Mouse (Mus musculus) mouse embryonic stem cell (cell line): ENCODE results near the gene Tsen54.

Source experiments
- in situ Hi-C, 2 experiments: fragments of 300-500 bp; cut with MboI; formaldehyde crosslinking; loops; 1 replicate in 1 of 2; 3 replicates in 1 of 2; pipeline ENCODE4 v1.14.3; 2019 to 2020; ENCODE audit warnings: low sequenced_read_pairs in 2 of 2, low pct_unique_long_range_greater_than_20kb in 1 of 2, mixed read lengths in 1 of 2; ENCODE audit not compliant: unreplicated experiment in 1 of 2

Gene Tsen54

GRCm38 (mm10) chr11:115841961-115842550 is 27.5 kb downstream of the Tsen54 start:
- in situ Hi-C loops: no loop called here

- in situ Hi-C loops: no loop called here
These were observed 28.8 kb downstream of the Tsen54 start for GRCm38 (mm10) chr11:115843141-115843890.

DNA sequence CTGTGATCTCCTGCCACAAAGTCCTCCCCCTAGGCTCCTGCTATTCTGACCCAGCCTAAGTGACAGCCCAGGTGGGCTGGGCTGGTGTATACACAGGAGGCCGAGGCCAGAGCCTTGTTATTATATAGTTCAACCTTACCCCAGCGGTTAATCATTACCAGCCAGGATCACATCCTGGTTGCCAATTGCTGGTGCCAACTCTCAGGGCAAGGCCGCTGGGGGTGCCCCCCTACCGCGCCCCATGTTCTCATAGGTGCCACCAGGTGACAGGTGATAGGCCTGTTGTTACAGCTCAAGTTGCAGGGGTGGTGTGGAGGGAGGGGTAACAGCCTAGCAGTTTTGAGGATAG is 29.3 kb downstream of the Tsen54 start:
- in situ Hi-C loops: no loop called here

- in situ Hi-C loops: no loop called here
These were observed 29.7 kb downstream of the Tsen54 start for GRCm38 (mm10) chr11:115844240-115844639.

- in situ Hi-C loops: no loop called here
These were observed 31.3 kb downstream of the Tsen54 start for GRCm38 (mm10) chr11:115845819-115846218.

GRCm38 (mm10) chr11:115854674-115855073 is 40.1 kb downstream of the Tsen54 start:
- in situ Hi-C loops: loop anchor here in 1 of 2 experiments (5.0 to 25.0 kb wide), 2 partner anchors 32 to 117 kb away; partner anchors contain the start of gene Llgl2

GRCm38 (mm10) chr11:115857146-115857545 is 42.6 kb downstream of the Tsen54 start:
- in situ Hi-C loops: loop anchor here in 1 of 2 experiments (5.0 to 25.0 kb wide), 2 partner anchors 35 to 120 kb away; partner anchors contain the start of gene Llgl2

DNA sequence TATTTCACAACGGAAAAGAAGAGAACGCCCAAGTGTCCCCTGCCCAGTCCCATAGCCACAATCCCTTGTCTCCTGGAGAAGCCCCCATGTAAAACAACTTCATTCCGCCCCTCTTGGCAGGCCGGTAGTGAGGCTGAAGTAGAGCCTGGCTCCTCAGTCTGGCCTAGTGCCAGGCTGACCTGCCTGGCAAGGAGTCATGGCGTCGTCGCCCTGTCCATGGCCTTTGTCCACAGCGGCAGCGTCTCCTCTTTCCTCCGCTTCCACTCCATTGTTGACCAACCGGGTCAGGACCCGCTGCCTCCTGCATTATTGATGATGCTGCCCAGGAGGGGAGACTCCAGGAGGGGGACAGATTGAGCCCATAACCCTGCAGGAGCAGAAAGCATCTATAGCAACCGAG is 43.4 kb downstream of the Tsen54 start:
- in situ Hi-C loops: loop anchor here in 1 of 2 experiments (5.0 to 25.0 kb wide), 2 partner anchors 36 to 121 kb away; partner anchors contain the start of gene Llgl2

GRCm38 (mm10) chr11:115858354-115858753 is 43.8 kb downstream of the Tsen54 start, which contains the start of gene Myo15b:
Gene Myo15b (plus strand): TSS chr11:115858406.
- in situ Hi-C loops: loop anchor here in 1 of 2 experiments (5.0 to 25.0 kb wide), 2 partner anchors 36 to 121 kb away; partner anchors contain the start of gene Llgl2

DNA sequence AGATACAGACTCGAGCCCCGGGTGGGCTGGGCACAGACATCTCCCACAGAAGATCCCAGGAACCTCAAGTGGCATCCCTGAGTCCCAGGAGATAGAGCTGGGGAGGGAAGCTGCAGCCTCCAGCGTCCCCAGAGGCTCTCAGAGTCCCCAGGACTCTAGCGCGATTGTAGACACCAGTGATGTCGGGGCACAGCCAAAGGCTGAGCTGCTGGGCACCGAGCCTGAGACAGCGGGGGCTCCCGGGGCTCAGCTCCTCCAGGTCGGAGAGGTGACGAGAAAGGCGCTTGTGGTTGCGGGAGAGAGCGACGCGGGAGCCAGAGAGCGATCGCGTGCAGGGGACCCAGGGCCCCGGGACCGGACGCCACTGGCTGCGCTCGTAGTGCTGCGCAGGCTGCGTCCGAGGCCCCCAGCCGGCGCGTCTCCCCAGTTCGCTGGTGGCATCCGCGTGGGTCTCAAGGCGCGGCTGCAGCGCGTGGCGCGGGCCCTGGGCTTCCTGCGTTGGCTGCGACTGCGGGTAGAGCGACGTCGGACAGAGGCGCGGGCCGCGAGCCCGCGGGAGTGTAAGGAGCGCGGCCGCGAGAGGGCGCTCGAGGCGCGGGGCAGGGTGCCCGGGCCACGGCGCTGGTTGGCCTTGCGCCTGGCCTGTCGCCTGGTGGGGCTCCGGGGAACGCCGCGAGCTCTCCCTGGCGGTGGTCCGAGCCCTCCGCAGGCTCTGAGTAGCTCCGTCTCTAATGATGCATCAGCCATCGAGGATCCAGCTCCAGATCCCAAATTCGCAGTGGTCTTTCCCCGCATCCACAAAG is 44.8 kb downstream of the Tsen54 start:
- in situ Hi-C loops: loop anchor here in 1 of 2 experiments (5.0 to 25.0 kb wide), 2 partner anchors 37 to 122 kb away; partner anchors contain the start of gene Llgl2

GRCm38 (mm10) chr11:115863895-115864294 is 49.4 kb downstream of the Tsen54 start:
- in situ Hi-C loops: loop anchor here in 1 of 2 experiments (25.0 kb wide), 1 partner anchor 127 kb away; no protein-coding TSS in a partner anchor

- in situ Hi-C loops: loop anchor here in 1 of 2 experiments (25.0 kb wide), 1 partner anchor 132 kb away; no protein-coding TSS in a partner anchor
These were observed 54.9 kb downstream of the Tsen54 start for GRCm38 (mm10) chr11:115869393-115869792.

- in situ Hi-C loops: loop anchor here (10.0 to 25.0 kb wide), 2 partner anchors 128 to 135 kb away; no protein-coding TSS in a partner anchor
These were observed 57.9 kb downstream of the Tsen54 start for GRCm38 (mm10) chr11:115872437-115872836.
